Mouse (Mus musculus): ENCODE results near the gene Srrm4. TPM values are rescaled to one million over a fixed set of nuclear protein-coding genes. Genes with fewer than 3 reads are reported as not detected.
A peak's percentile ranks its signal among the peaks of the same experiment; 100 is the strongest.

The Srrm4 gene
- polyA plus RNA-seq, 1 experiment from 2014 or later: 1.0 TPM

DNA sequence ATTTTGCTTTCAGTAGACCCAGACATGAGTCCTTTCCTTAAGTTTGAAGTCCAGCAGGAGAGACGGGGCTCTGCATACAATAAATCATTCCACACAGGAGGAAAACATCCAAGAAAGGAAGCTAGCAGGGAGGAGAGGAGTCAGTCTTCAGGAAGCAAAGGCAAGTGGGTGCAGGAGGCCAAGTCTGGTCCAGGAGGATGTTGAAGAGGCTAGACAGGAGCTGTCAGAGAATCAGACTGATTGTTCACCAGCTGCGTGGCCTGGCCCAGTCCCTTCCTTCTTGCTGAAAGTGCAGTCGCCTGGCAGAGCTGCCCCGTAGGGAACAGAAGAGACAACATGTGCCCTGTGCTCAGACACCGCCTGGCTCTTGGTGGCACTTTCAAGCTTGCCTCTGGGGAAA, 100.8 kb downstream of the Srrm4 start:
- Histone ChIP-seq H3K4me1 (ENCODE audit: insufficient read depth) (no peaks in the 10 kb centered on the region), H3K27me3 (ENCODE audit: insufficient read depth, low read length) (no peaks in the 10 kb centered on the region), H3K4me3 (ENCODE audit: low read depth, low read length) (no peak overlapping the region), H3K4me2 (ENCODE audit: low read depth, low read length) (no peak overlapping the region), H3K36me3 (replicated peaks; ENCODE audit: insufficient read depth, low read length) (no peaks in the 10 kb centered on the region), H3K27ac (ENCODE audit: low read depth) (no peak overlapping the region), H3K9ac (replicated peaks) (no peak overlapping the region), H3K9me3 (ENCODE audit: low read length) (no peaks in the 10 kb centered on the region)
- no peak for DNase-seq
- ATAC-seq: no peak
- 63% methylated on average over 5 of the region's 5 CpGs for WGBS (ENCODE audit: insufficient replicate concordance)
- TF ChIP-seq EP300 (IDR thresholded peaks at IDR 0.05; ENCODE audit: low read depth): no peak
- TF ChIP-seq CTCF (IDR thresholded peaks at IDR 0.05; ENCODE audit: low read depth): no peak

DNA sequence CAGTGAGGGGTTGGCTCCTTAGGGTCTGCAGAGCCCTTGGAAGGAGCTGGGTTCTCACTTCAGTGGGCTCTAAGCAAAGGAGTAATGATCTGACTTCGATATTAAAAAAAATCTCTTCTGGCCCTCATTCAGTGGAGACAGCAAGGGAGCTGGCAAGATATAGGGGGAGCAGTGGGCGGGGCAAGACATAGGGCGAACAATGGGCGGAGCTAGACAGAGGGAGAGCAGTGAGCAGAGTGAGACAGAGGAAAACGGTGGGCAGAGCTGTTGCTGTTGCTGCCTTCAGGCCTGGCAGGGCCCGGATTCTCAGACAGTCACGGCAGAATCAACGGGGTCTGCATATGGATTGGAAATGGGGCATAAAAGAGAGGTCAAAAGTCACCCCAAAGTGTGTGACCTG, 102.0 kb downstream of the Srrm4 start:
- Histone ChIP-seq H3K4me1 (ENCODE audit: insufficient read depth) (no peaks in the 10 kb centered on the region), H3K27me3 (ENCODE audit: insufficient read depth, low read length) (no peaks in the 10 kb centered on the region), H3K36me3 (replicated peaks; ENCODE audit: insufficient read depth, low read length) (no peaks in the 10 kb centered on the region), H3K9ac (replicated peaks) (no peak overlapping the region), H3K4me2 (ENCODE audit: low read depth, low read length) (no peak overlapping the region), H3K9me3 (ENCODE audit: low read length) (no peaks in the 10 kb centered on the region), H3K4me3 (ENCODE audit: low read depth, low read length) (no peak overlapping the region), H3K27ac (ENCODE audit: low read depth) (no peak overlapping the region)
- ATAC-seq (no peak), DNase-seq (no peak)
- 52% methylated on average over 8 of the region's 8 CpGs for WGBS (ENCODE audit: insufficient replicate concordance)
- TF ChIP-seq CTCF (IDR thresholded peaks at IDR 0.05; ENCODE audit: low read depth) (no peak), EP300 (IDR thresholded peaks at IDR 0.05; ENCODE audit: low read depth) (no peak)

- no peak overlapping the region for H3K27ac ChIP-seq (ENCODE audit: low read depth)
- H3K36me3 ChIP-seq (replicated peaks; ENCODE audit: insufficient read depth, low read length): no peaks in the 10 kb centered on the region
- no peak overlapping the region for H3K4me3 ChIP-seq (ENCODE audit: low read depth, low read length)
- no peaks in the 10 kb centered on the region for H3K9me3 ChIP-seq (ENCODE audit: low read length)
- H3K9ac ChIP-seq (replicated peaks): no peak overlapping the region
- no peaks in the 10 kb centered on the region for H3K27me3 ChIP-seq (ENCODE audit: insufficient read depth, low read length)
- DNase-seq: no peak
- ATAC-seq: no peak
- H3K4me1 ChIP-seq (ENCODE audit: insufficient read depth): no peaks in the 10 kb centered on the region
- H3K4me2 ChIP-seq (ENCODE audit: low read depth, low read length): no peak overlapping the region
- WGBS (ENCODE audit: insufficient replicate concordance): 48% methylated on average over 4 of the region's 4 CpGs
- no peak for TF ChIP-seq EP300 (IDR thresholded peaks at IDR 0.05; ENCODE audit: low read depth)
- no peak for TF ChIP-seq CTCF (IDR thresholded peaks at IDR 0.05; ENCODE audit: low read depth)
Measured at GRCm38 (mm10) chr5:116486135-116486534, 105.5 kb downstream of the Srrm4 start.

- DNase-seq: peak; percentile 18
- ATAC-seq: no peak
- Histone ChIP-seq H3K27me3 (ENCODE audit: insufficient read depth, low read length) (no peaks in the 10 kb centered on the region), H3K27ac (ENCODE audit: low read depth) (no peak overlapping the region), H3K4me2 (ENCODE audit: low read depth, low read length) (no peak overlapping the region), H3K4me3 (ENCODE audit: low read depth, low read length) (no peak overlapping the region), H3K36me3 (replicated peaks; ENCODE audit: insufficient read depth, low read length) (no peaks in the 10 kb centered on the region), H3K4me1 (ENCODE audit: insufficient read depth) (no peaks in the 10 kb centered on the region), H3K9ac (replicated peaks) (no peak overlapping the region), H3K9me3 (ENCODE audit: low read length) (no peaks in the 10 kb centered on the region)
- 11% methylated on average over 5 of the region's 5 CpGs for WGBS (ENCODE audit: insufficient replicate concordance)
- TF ChIP-seq CTCF (IDR thresholded peaks at IDR 0.05; ENCODE audit: low read depth) (no peak), EP300 (IDR thresholded peaks at IDR 0.05; ENCODE audit: low read depth) (no peak)
Measured at GRCm38 (mm10) chr5:116485069-116485468, 106.5 kb downstream of the Srrm4 start.

DNA sequence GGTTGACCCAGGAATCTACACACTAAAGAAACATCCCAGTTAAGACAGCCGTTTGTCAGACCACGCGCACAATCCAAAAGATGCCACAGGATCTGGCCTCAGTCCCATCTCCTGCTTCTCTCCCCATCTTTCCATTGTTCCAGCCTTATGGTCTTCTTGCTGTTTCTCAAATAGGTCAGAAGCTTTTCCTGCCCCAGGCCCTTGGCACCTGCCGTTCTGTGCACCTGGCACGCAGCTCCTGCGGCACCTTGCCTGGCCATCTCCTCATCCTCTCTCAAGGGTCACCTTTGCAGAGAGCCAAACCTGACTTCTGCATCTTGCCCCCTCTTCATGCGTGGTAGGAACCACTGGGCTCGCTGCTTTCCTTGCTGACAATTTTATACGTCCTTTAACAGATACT, 107.4 kb downstream of the Srrm4 start:
- TF ChIP-seq EP300 (IDR thresholded peaks at IDR 0.05; ENCODE audit: low read depth) (no peak), CTCF (IDR thresholded peaks at IDR 0.05; ENCODE audit: low read depth) (no peak)
- no peak for ATAC-seq
- H3K36me3 ChIP-seq (replicated peaks; ENCODE audit: insufficient read depth, low read length): no peaks in the 10 kb centered on the region
- no peak overlapping the region for H3K27ac ChIP-seq (ENCODE audit: low read depth)
- H3K4me3 ChIP-seq (ENCODE audit: low read depth, low read length): no peak overlapping the region
- WGBS (ENCODE audit: insufficient replicate concordance): 83% methylated on average over 9 of the region's 9 CpGs
- H3K9me3 ChIP-seq (ENCODE audit: low read length): no peaks in the 10 kb centered on the region
- no peak overlapping the region for H3K9ac ChIP-seq (replicated peaks)
- H3K4me1 ChIP-seq (ENCODE audit: insufficient read depth): no peaks in the 10 kb centered on the region
- H3K27me3 ChIP-seq (ENCODE audit: insufficient read depth, low read length): no peaks in the 10 kb centered on the region
- no peak overlapping the region for H3K4me2 ChIP-seq (ENCODE audit: low read depth, low read length)
- no peak for DNase-seq

DNA sequence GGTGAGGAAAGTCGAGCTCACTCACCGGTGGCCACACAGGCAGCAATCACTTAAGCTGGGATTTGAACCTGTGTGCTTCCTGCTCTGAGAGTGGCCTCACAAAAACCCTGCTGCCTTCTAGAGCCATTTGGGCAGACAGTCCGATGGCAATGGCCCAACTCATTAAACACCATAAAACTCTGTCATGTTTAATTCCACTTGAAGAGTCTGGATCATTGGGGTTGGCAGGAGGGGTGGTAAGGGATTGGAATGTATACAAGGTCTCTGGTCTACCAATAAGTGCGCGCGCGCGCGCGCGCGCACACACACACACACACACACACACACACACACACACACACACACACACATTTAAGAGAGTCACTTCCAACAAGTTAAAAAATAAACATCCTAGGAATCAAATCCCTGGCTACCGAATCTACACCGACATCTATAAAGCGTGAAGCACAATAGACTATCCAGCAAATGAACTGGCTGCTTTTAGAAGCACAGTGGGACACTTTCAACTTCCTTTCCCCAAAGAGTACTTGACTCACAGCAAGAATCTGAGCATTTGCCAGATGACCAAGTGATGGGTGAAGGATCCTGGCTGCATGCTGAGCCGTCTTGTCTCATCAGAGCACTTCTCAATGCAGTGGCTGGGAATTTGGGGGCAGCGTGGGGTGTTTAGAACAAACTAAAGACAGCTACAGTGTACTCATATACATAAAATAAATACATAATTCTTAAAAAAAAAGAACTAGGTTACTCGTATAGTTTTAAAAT, 112.8 kb downstream of the Srrm4 start:
- Histone ChIP-seq H3K4me3 (ENCODE audit: low read depth, low read length) (no peak overlapping the region), H3K36me3 (replicated peaks; ENCODE audit: insufficient read depth, low read length) (no peaks in the 10 kb centered on the region), H3K4me2 (ENCODE audit: low read depth, low read length) (no peak overlapping the region), H3K27ac (ENCODE audit: low read depth) (no peak overlapping the region), H3K9ac (replicated peaks) (no peak overlapping the region), H3K4me1 (ENCODE audit: insufficient read depth) (no peaks in the 10 kb centered on the region), H3K9me3 (ENCODE audit: low read length) (no peaks in the 10 kb centered on the region), H3K27me3 (ENCODE audit: insufficient read depth, low read length) (no peaks in the 10 kb centered on the region)
- DNase-seq: no peak
- TF ChIP-seq EP300 (IDR thresholded peaks at IDR 0.05; ENCODE audit: low read depth): no peak
- no peak for TF ChIP-seq CTCF (IDR thresholded peaks at IDR 0.05; ENCODE audit: low read depth)
- no peak for ATAC-seq
- 86% methylated on average over 18 of the region's 18 CpGs for WGBS (ENCODE audit: insufficient replicate concordance)
